Mouse (Mus musculus) testis, postnatal 10 days (tissue): ENCODE data around the gene Cdkn2d.

ENCODE experiments used
- DNase-seq: peaks from one replicate; pipeline ENCODE4 v3.0.0; 2021; ENCODE audit warnings: low spot score

Cdkn2d gene

DNA sequence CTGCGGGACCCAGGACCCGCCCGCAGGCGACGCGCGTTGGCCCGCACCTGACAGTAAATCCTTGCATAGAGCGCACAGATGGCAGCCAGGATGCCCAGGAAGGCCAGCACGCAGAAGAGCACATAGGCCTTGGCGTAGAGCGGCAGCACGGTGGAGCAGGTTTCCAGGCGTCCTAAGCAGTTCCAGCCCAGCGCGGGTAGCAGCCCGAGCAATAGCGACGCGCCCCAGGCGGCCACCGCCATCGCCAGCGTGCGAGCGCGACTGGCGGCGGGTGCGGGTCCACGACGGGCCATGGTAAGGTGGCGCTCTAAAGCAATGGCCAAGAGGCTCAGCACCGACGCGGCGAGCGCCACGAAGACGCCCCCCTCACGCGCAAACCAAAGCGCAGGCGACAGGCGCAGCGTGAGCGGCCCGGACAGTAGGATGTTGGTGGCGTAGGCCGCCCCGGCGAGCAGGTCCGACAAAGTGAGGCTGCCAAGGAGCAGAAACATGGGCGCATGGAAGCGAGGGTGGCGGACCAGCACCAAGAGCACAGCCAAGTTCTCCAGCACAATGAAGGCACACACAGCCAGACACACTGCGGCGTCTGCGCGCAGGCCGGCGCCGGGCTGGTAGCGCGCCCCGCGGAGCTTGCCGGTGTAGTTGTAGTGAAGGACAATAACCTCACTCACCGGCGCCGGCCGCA, 46.6 kb downstream of the Cdkn2d start:
- no peak for DNase-seq

DNA sequence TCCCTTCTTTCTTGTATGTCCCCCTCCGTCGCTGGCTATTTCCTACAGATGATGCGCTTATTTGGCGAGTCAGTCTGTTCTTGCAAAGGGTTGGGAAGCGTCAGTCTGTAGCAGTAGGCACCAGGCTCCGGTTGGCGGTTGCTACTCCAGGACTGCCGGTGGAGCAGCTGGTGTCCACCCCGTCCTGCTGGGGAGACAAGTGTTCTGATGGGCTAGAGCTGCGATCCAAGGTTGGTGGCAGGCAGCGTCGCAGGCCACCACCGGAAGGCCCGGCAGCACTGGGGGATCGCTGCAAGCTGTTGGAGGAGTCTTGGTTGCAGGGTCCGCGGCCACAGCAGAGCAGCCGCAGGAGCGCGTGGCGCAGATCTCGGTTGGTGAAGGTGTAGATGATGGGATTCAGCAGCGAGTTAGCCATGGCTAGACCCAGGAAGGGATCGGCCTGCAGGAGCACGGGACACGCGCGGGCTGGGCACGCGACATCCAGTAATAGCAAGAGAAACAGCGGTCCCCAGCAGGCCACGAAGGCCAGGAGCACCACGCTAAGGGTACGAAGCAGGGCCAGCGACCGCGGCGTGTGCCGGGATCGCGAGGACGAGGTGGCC, 47.3 kb downstream of the Cdkn2d start:
- no peak for DNase-seq

DNA sequence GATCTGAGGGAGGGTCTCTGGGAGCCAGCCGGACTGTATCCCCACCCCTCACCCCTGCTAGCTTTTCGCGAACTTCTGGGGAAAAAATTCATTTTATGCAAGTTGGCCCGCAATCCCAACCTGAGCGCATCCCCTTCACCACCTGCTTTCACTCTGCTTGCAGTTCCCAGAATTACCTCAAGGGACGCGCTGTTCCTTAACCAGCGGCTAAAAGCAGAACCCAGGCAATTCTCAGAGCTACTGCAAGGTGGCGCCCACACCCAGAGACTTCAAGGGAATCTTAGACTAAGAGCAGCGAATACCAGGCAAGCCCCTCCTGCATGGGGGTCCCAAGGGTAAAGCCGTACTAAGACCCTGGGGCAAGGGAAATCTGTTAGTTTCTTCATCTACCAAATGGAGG, 49.9 kb downstream of the Cdkn2d start:
- DNase-seq, result peak; percentile 88

DNA sequence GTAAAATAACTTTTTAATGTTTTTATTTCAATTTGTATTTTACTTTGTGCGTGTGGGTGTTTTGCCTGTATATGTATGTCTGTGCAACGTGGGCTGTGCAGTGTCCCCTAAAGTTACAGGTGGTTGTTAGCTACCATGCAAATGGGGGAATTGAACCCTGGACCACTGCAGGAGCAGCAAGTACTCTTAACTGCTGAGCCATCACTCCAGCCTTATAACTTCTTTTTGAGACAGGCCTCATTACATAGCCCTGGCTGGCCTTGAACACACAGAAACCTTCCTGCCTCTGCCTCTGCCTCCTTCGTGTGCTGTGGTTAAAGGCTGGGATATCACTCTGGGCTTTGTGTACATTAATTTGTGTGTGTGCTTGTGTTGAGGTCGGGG, 51.8 kb downstream of the Cdkn2d start:
- DNase-seq, result no peak

DNA sequence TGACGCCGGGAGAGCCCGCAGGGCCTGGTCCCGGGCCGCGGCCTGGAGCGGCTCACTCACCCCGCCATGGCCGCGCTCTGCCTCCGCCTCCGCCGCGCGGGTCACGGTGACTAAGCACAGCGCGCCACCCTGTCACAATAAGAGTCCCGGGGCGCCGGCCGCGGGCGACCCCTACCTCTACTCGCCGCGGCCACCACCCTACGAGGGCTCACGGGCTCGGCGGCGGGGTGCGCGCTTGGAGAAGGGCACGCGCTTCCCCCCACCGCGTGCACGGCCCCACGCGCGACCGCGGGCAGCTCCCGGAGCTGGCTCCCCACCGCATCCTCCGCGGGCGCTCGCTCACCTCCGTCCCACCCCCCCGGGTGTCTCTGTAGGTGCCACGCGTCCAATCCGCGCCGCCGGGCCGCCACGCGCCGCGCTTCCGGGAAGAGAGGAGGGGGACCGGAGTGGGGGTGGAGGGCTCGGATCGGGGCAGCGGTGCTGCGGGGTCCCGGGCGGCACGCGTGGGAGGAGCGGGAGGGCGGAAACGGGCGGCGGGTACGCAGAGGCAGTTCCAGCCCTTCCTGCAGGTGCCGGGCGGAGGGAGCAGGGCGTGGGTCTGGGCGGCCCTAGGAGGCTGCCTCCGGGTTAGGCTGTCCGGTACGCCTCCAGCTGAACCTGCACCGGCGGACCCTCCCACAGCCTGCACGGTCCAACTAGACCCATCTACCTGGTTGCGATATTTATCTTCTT, 52.3 kb downstream of the Cdkn2d start, which contains the start of gene Keap1:
Gene Keap1 (minus strand): TSS at position 629 of the 732 bp plus-strand sequence.
- peak; percentile 90 for DNase-seq
